In genomic region chr17:26708993-26709590, GRCm38 (mm10) we compare ENCODE assay signal across 10 mouse cellular contexts. TPM values are rescaled to one million over a fixed set of nuclear protein-coding genes. Genes with fewer than 3 reads are reported as not detected.
DNase-seq lines count a peak whose midpoint lies in the region; TF ChIP-seq lines count a peak whose summit lies in the region.
"Had no signal": no experiment of that assay in that cellular context is flagged by ENCODE, and none has a peak within 500 bp of the region (broad histone marks: within the 10 kb centered on the region; RNA-seq: fewer than 3 reads in every experiment).

No protein-coding gene starts in this region.

- H3K4me1 ChIP-seq in cerebellum, adult 2 months (ENCODE audit: control insufficient read depth, insufficient read depth, low read length), result peaks cover 25% of the 10 kb centered on the region
- H3K4me1 ChIP-seq in testis, adult 2 months (ENCODE audit: control insufficient read depth, insufficient read depth, low read length), result peaks cover 1% of the 10 kb centered on the region; the same call in 1 of the 2 replicates

- no peak for TF ChIP-seq CTCF in cerebellum, adult 2 months (IDR thresholded peaks at IDR 0.05; ENCODE audit: borderline replicate concordance, insufficient read depth, low read depth, low read length)
- no peak for TF ChIP-seq CTCF in layer of hippocampus, adult 2 months (conservative IDR thresholded peaks at IDR 0.05)
- no peak for TF ChIP-seq CTCF in testis, adult 2 months (IDR thresholded peaks at IDR 0.05; ENCODE audit: control insufficient read depth, insufficient read depth, insufficient replicate concordance, low read depth, low read length)

- H3K36me3 ChIP-seq in testis, adult 2 months (ENCODE audit: control insufficient read depth, insufficient read depth, low read length), result no peaks in the 10 kb centered on the region

- H3K27ac ChIP-seq in cerebellum, adult 2 months (ENCODE audit: insufficient read depth, low read length), result peak overlapping the region; percentile 66
- H3K27ac ChIP-seq in layer of hippocampus, adult 2 months, result peak overlapping the region; percentile 90
- H3K27ac ChIP-seq in testis, adult 2 months (ENCODE audit: control insufficient read depth, insufficient read depth, low read depth, low read length), result peak overlapping the region; percentile 47

- DNase-seq in cerebellum, adult 2 months, result peak in 1 of 2 experiments; percentile 61
- no peak for DNase-seq in cerebellum, adult 11-12 months
- peak in 1 of 2 experiments; percentile 31 for DNase-seq in layer of hippocampus, adult 2 months (ENCODE audit: low spot score in 2 of 2)
- no peak for DNase-seq in layer of hippocampus, adult 11-12 months (ENCODE audit: low spot score)
- no peak for DNase-seq in testis, postnatal 14 days (ENCODE audit: low spot score)
- no peak for DNase-seq in gastrocnemius, postnatal 10 days
- no peak for DNase-seq in thymus, postnatal 4 days
- DNase-seq: kidney, adult 18-20 months had no signal

- no peaks in the 10 kb centered on the region for H3K27me3 ChIP-seq in cerebellum, adult 2 months (ENCODE audit: control insufficient read depth, insufficient read depth, low read length)
- H3K27me3 ChIP-seq in testis, adult 2 months (ENCODE audit: control insufficient read depth, insufficient read depth, low read length), result no peaks in the 10 kb centered on the region

- WGBS in cerebellum, adult 2 months, result 5% methylated on average over 9 of the region's 9 CpGs

- no peak for TF ChIP-seq POLR2A in cerebellum, adult 2 months (IDR thresholded peaks at IDR 0.05; ENCODE audit: borderline replicate concordance, insufficient read depth, low read length)
- TF ChIP-seq POLR2A in testis, adult 2 months (IDR thresholded peaks at IDR 0.05; ENCODE audit: control insufficient read depth, low read depth, low read length), result no peak

- H3K4me3 ChIP-seq in cerebellum, adult 2 months (replicated peaks; ENCODE audit: insufficient read depth, low read depth, low read length), result peak overlapping the region; percentile 8
- peak overlapping the region; percentile 40 for H3K4me3 ChIP-seq in layer of hippocampus, adult 2 months
- H3K4me3 ChIP-seq in testis, adult 2 months (ENCODE audit: control insufficient read depth, low read depth, low read length), result no peak overlapping the region
- H3K4me3 ChIP-seq: megakaryocyte, embryonic 14.5 days had no signal

RNA-seq across cellular contexts. Expression of gene Crebrf, which starts 6.4 kb away (rescaled TPM):
- 20.2 and 21.1 TPM in 2 replicates for polyA plus RNA-seq in cerebellum, adult 2 months (2012; rRNA removed)
- 100 to 1,000 TPM; 127 to 134 TPM for total RNA-seq in layer of hippocampus, adult 2 months (2021)
- polyA plus RNA-seq in testis, adult 2 months (2012; rRNA removed), result 8.6 and 11.1 TPM in 2 replicates
- 10 to 100 TPM; 17.7 to 18.9 TPM for total RNA-seq in gastrocnemius, postnatal 10 days (2021)

RNA-seq across cellular contexts. Expression of gene Atp6v0e, which starts 46.1 kb away (rescaled TPM):
- 99.8 and 105 TPM in 2 replicates for polyA plus RNA-seq in cerebellum, adult 2 months (2012; rRNA removed)
- 10 to 100 TPM; 47.0 to 56.7 TPM for total RNA-seq in layer of hippocampus, adult 2 months (2021)
- 81.1 and 101 TPM in 2 replicates for polyA plus RNA-seq in testis, adult 2 months (2012; rRNA removed)
- total RNA-seq in gastrocnemius, postnatal 10 days (2021), result 10 to 100 TPM; 44.1 to 46.0 TPM

Comparison
In these comparisons a context has a peak if more than half of its experiments do, and no peak if none do; other contexts are left out.
1. RNA of gene Crebrf, which starts 6.4 kb away (total RNA-seq): 127 to 134 TPM in layer of hippocampus, adult 2 months; 17.7 to 18.9 TPM in gastrocnemius, postnatal 10 days; every median in the first group is over 4 times any median in the second.
2. Peak in every context shown above with its lines, with median percentiles within 50 percentile points of each other: H3K27ac ChIP-seq.